19 mouse cellular contexts compared by ENCODE assay signal in the genomic region with DNA sequence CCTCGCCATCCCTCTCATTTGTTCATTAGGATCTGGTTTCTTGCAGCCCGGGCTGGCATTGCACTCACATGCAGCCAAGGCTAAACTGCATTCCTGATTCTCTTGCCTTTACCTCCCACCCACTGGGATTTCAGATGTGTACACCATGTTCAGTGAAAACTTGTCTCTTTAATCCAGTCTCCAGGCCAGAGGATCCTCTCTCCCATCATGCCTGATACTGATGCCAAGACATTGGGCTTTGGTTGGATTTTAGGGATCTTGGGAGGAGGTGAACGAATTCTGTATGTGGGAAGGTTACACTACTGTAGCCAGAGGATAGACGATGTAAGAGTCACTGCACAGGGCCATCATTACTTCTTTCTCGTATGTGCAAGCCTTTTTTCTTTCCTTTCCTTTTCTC. TPM values are rescaled to one million over a fixed set of nuclear protein-coding genes. Genes with fewer than 3 reads are reported as not detected.
"Had no signal": no experiment of that assay in that cellular context is flagged by ENCODE, and none has a peak within 500 bp of the region (broad histone marks: within the 10 kb centered on the region; RNA-seq: fewer than 3 reads in every experiment).

No protein-coding gene starts in this region.

- H3K27me3 ChIP-seq: neural tube, embryonic 12.5 days; neural tube, embryonic 13.5 days; neural tube, embryonic 15.5 days; stomach, embryonic 15.5 days had no signal

- DNase-seq: retina, postnatal 1 day; right cerebral cortex, adult 18-20 months; right cerebral cortex, postnatal 14 days; right cerebral cortex, postnatal 25 days; right cerebral cortex, postnatal 4 days; spleen, adult 18-20 months; thymus, adult 18-20 months; thymus, adult 2 months; thymus, postnatal 14 days; thymus, postnatal 25 days; thymus, postnatal 36 days; thymus, postnatal 4 days had no signal

- H3K9me3 ChIP-seq: neural tube, embryonic 12.5 days; neural tube, embryonic 13.5 days; neural tube, embryonic 15.5 days; stomach, embryonic 15.5 days had no signal

- H3K27ac ChIP-seq: neural tube, embryonic 12.5 days; neural tube, embryonic 13.5 days; neural tube, embryonic 15.5 days; stomach, embryonic 15.5 days; stomach, postnatal 0 days had no signal

- H3K4me1 ChIP-seq: neural tube, embryonic 12.5 days; neural tube, embryonic 13.5 days; neural tube, embryonic 15.5 days; stomach, embryonic 15.5 days had no signal

- H3K4me3 ChIP-seq: neural tube, embryonic 12.5 days; neural tube, embryonic 13.5 days; neural tube, embryonic 15.5 days; stomach, embryonic 15.5 days had no signal

RNA-seq across cellular contexts. Expression of gene Prr29, which starts 59.9 kb away (rescaled TPM):
- total RNA-seq: neutrophil, adult 5-6 weeks had no signal
- polyA plus RNA-seq: neural tube, embryonic 12.5 days; neural tube, embryonic 13.5 days; neural tube, embryonic 14.5 days had no signal
